Mouse (Mus musculus): ENCODE measurements around the gene Ttc8. TPM values are rescaled to one million over a fixed set of nuclear protein-coding genes. Genes with fewer than 3 reads are reported as not detected.

Gene Ttc8
- polyA plus RNA-seq, 1 experiment: 17.6 TPM

GRCm38 (mm10) chr12:99026291-99026690 is 105.9 kb downstream of the Ttc8 start:
- no peak overlapping the region for H3K4me3 ChIP-seq (ENCODE audit: control insufficient read depth, low read depth, low read length)
- no peak for TF ChIP-seq CTCF (IDR thresholded peaks at IDR 0.05; ENCODE audit: control insufficient read depth, insufficient read depth, insufficient replicate concordance, low read depth, low read length)
- no peak for TF ChIP-seq POLR2A (IDR thresholded peaks at IDR 0.05; ENCODE audit: control insufficient read depth, low read depth, low read length)
- no peaks in the 10 kb centered on the region for H3K27me3 ChIP-seq (ENCODE audit: control insufficient read depth, insufficient read depth, low read length)
- no peak overlapping the region for H3K27ac ChIP-seq (ENCODE audit: control insufficient read depth, insufficient read depth, low read depth, low read length)
- H3K4me1 ChIP-seq (ENCODE audit: control insufficient read depth, insufficient read depth, low read length): no peaks in the 10 kb centered on the region
- no peaks in the 10 kb centered on the region for H3K36me3 ChIP-seq (ENCODE audit: control insufficient read depth, insufficient read depth, low read length)

DNA sequence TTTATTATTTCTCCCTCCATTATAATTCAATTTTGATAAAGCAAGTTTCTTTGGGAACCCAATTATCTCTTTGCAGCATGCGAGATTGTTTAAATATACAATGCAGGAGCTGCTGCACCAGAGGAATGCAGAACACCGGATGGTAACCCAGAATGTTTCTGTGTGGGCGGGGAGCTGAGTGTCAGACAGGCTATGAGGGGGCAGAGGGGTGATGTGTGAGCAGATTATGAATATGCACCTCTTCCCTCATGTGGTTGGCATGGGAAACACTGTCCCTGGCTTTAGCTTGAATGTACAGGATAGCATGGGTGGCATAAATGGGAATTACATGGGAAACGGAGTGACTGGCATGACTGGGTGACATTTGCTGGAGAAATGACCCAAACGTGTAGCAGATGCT is 108.3 kb downstream of the Ttc8 start:
- no peaks in the 10 kb centered on the region for H3K36me3 ChIP-seq (ENCODE audit: control insufficient read depth, insufficient read depth, low read length)
- no peaks in the 10 kb centered on the region for H3K27me3 ChIP-seq (ENCODE audit: control insufficient read depth, insufficient read depth, low read length)
- H3K4me1 ChIP-seq (ENCODE audit: control insufficient read depth, insufficient read depth, low read length): no peaks in the 10 kb centered on the region
- no peak overlapping the region for H3K4me3 ChIP-seq (ENCODE audit: control insufficient read depth, low read depth, low read length)
- no peak overlapping the region for H3K27ac ChIP-seq (ENCODE audit: control insufficient read depth, insufficient read depth, low read depth, low read length)
- TF ChIP-seq CTCF (IDR thresholded peaks at IDR 0.05; ENCODE audit: control insufficient read depth, insufficient read depth, insufficient replicate concordance, low read depth, low read length): no peak
- TF ChIP-seq POLR2A (IDR thresholded peaks at IDR 0.05; ENCODE audit: control insufficient read depth, low read depth, low read length): no peak

- H3K4me3 ChIP-seq (ENCODE audit: control insufficient read depth, low read depth, low read length): no peak overlapping the region
Measured at GRCm38 (mm10) chr12:99030022-99030421, 109.6 kb downstream of the Ttc8 start.

More at GRCm38 (mm10) chr12:99030022-99030421, 109.6 kb downstream of the Ttc8 start:
- no peaks in the 10 kb centered on the region for H3K27me3 ChIP-seq (ENCODE audit: control insufficient read depth, insufficient read depth, low read length)
- TF ChIP-seq POLR2A (IDR thresholded peaks at IDR 0.05; ENCODE audit: control insufficient read depth, low read depth, low read length): no peak
- no peak for TF ChIP-seq CTCF (IDR thresholded peaks at IDR 0.05; ENCODE audit: control insufficient read depth, insufficient read depth, insufficient replicate concordance, low read depth, low read length)
- H3K4me1 ChIP-seq (ENCODE audit: control insufficient read depth, insufficient read depth, low read length): no peaks in the 10 kb centered on the region
- no peaks in the 10 kb centered on the region for H3K36me3 ChIP-seq (ENCODE audit: control insufficient read depth, insufficient read depth, low read length)
- H3K27ac ChIP-seq (ENCODE audit: control insufficient read depth, insufficient read depth, low read depth, low read length): no peak overlapping the region

Other genes starting within 250 kb of the Ttc8 start
- 10.9 TPM in 2 replicates for gene Ptpn21, start 183.2 kb upstream of the Ttc8 start, polyA plus RNA-seq (2012; rRNA removed)
- 301 and 309 TPM in 2 replicates for gene Zc3h14, start 173.6 kb upstream of the Ttc8 start, polyA plus RNA-seq (2012; rRNA removed)
- 6.5 and 6.6 TPM in 2 replicates for gene Eml5, start 19.1 kb upstream of the Ttc8 start, polyA plus RNA-seq (2012; rRNA removed)

Data from testis, adult 2 months (tissue).